Mouse (Mus musculus) MEL (cell line): ENCODE data around the gene Amigo3. TPM values are rescaled to one million over a fixed set of nuclear protein-coding genes. Genes with fewer than 3 reads are reported as not detected.
"Not testable (repeated sequence)": the region's sequence is repeated elsewhere in the genome, so short reads cannot be mapped to it uniquely, and the experiment has no call there.

Experiments used
- DNase-seq: peaks from one replicate; pipeline ENCODE4 v3.0.0; 2011; ENCODE audit warnings: low read depth, low spot score
- H3K27ac ChIP-seq: 2 replicates; pipeline ENCODE4 v1.5.1; 2012; ENCODE audit warnings: low read depth, mild to moderate bottlenecking, control low read depth, low read length, moderate library complexity; ENCODE audit not compliant: control insufficient read depth
- H3K27me3 ChIP-seq, 2 experiments: fragments of 150-350 bp in 1 of 2; sonication (generic) in 1 of 2; 2 replicates each; pipeline ENCODE4 v1.6.1; 2012; ENCODE audit warnings: low read length in 2 of 2, mild to moderate bottlenecking in 2 of 2, improper control_type of control experiment in 1 of 2, moderate library complexity in 1 of 2; ENCODE audit not compliant: insufficient read depth in 2 of 2, control insufficient read depth in 1 of 2
- H3K36me3 ChIP-seq, 2 experiments: 2 replicates each; pipeline ENCODE4 v1.6.1; 2012 to 2014; ENCODE audit warnings: low read length in 2 of 2, improper control_type of control experiment in 1 of 2, inconsistent platforms in 1 of 2, mild to moderate bottlenecking in 1 of 2; ENCODE audit not compliant: insufficient read depth in 2 of 2, control insufficient read depth in 1 of 2
- H3K4me1 ChIP-seq, 2 experiments: fragments of 150-350 bp in 1 of 2; sonication (generic) in 1 of 2; 2 replicates each; pipeline ENCODE4 v1.6.1; 2012; ENCODE audit warnings: low read length in 2 of 2, improper control_type of control experiment in 1 of 2, mild to moderate bottlenecking in 1 of 2; ENCODE audit not compliant: insufficient read depth in 2 of 2, control insufficient read depth in 1 of 2
- H3K4me3 ChIP-seq, 2 experiments: fragments of 150-350 bp in 1 of 2; sonication (generic) in 1 of 2; 2 replicates each; pipeline ENCODE4 v1.5.1; 2012; ENCODE audit warnings: low read depth in 2 of 2, low read length in 2 of 2, mild to moderate bottlenecking in 2 of 2, moderate library complexity in 2 of 2, control low read depth in 1 of 2, improper control_type of control experiment in 1 of 2; ENCODE audit not compliant: control insufficient read depth in 1 of 2, insufficient read depth in 1 of 2
- H3K79me2 ChIP-seq: 2 replicates; pipeline ENCODE4 v1.6.1; 2012; ENCODE audit warnings: mild to moderate bottlenecking, low read length, moderate library complexity; ENCODE audit not compliant: control insufficient read depth, poor library complexity, insufficient read depth
- H3K9ac ChIP-seq: 2 replicates; pipeline ENCODE4 v1.6.1; 2012; ENCODE audit warnings: low read depth, mild to moderate bottlenecking, control low read depth, low read length, moderate library complexity; ENCODE audit not compliant: control insufficient read depth, poor library complexity, severe bottlenecking
- H3K9me3 ChIP-seq: fragments of 150-350 bp; sonication (generic); replicated peaks from 2 replicates; pipeline ENCODE4 v1.6.1; 2012; ENCODE audit warnings: mild to moderate bottlenecking, low read length, improper control_type of control experiment, moderate library complexity; ENCODE audit not compliant: insufficient read depth
- CHD2 ChIP-seq: IDR thresholded peaks from 2 replicates; pipeline ENCODE4 v1.6.1; 2011; ENCODE audit warnings: low read length, improper control_type of control experiment
- CTCF ChIP-seq, 3 experiments: IDR thresholded peaks in 2 of 3; conservative IDR thresholded peaks in 1 of 3; 2 replicates each; pipeline ENCODE4 v1.5.1; 2011 to 2012; ENCODE audit warnings: low read length in 3 of 3, low read depth in 2 of 3, mild to moderate bottlenecking in 2 of 3, improper control_type of control experiment in 1 of 3, inconsistent platforms in 1 of 3, mixed read lengths in 1 of 3, moderate library complexity in 1 of 3; ENCODE audit not compliant: control insufficient read depth in 1 of 3, insufficient read depth in 1 of 3, poor library complexity in 1 of 3, severe bottlenecking in 1 of 3
- E2F4 ChIP-seq: IDR thresholded peaks from 2 replicates; pipeline ENCODE4 v1.6.1; 2011; ENCODE audit warnings: low read depth, low read length, improper control_type of control experiment, borderline replicate concordance
- ETS1 ChIP-seq: IDR thresholded peaks from 2 replicates; pipeline ENCODE4 v1.6.1; 2012; ENCODE audit warnings: low read depth, mild to moderate bottlenecking, inconsistent platforms, low read length, improper control_type of control experiment, moderate library complexity
- GATA1 ChIP-seq: IDR thresholded peaks from 2 replicates; pipeline ENCODE4 v1.6.1; 2011; ENCODE audit warnings: low read depth, low read length, improper control_type of control experiment
- KAT2A ChIP-seq: conservative IDR thresholded peaks from 2 replicates; pipeline ENCODE4 v1.6.1; 2012; ENCODE audit warnings: low read depth, low read length, improper control_type of control experiment, inconsistent platforms
- MAZ ChIP-seq: IDR thresholded peaks from 2 replicates; pipeline ENCODE4 v1.6.1; 2012; ENCODE audit warnings: low read depth, mild to moderate bottlenecking, inconsistent platforms, low read length, improper control_type of control experiment
- MEF2A ChIP-seq: IDR thresholded peaks from 2 replicates; pipeline ENCODE4 v1.6.1; 2014; ENCODE audit warnings: low read depth, mild to moderate bottlenecking, inconsistent platforms, low read length, improper control_type of control experiment; ENCODE audit not compliant: poor library complexity, insufficient replicate concordance, severe bottlenecking; ENCODE audit errors: extremely low read depth
- MXI1 ChIP-seq: IDR thresholded peaks from 2 replicates; pipeline ENCODE4 v1.6.1; 2011; ENCODE audit warnings: mild to moderate bottlenecking, low read depth, low read length, improper control_type of control experiment
- RAD21 ChIP-seq: IDR thresholded peaks from 2 replicates; pipeline ENCODE4 v1.6.1; 2011; ENCODE audit warnings: mild to moderate bottlenecking, low read depth, low read length, improper control_type of control experiment
- SMC3 ChIP-seq: IDR thresholded peaks from 2 replicates; pipeline ENCODE4 v1.6.1; 2011; ENCODE audit warnings: low read depth, low read length, improper control_type of control experiment
- USF1 ChIP-seq: IDR thresholded peaks from 2 replicates; pipeline ENCODE4 v1.6.1; 2014; ENCODE audit warnings: low read depth, mild to moderate bottlenecking, inconsistent platforms, low read length, improper control_type of control experiment, moderate library complexity
- ZKSCAN1 ChIP-seq: IDR thresholded peaks from 2 replicates; pipeline ENCODE4 v1.6.1; 2012; ENCODE audit warnings: low read depth, mild to moderate bottlenecking, inconsistent platforms, low read length, improper control_type of control experiment, moderate library complexity
- ZNF384 ChIP-seq: IDR thresholded peaks from 2 replicates; pipeline ENCODE4 v1.6.1; 2012; ENCODE audit warnings: low read depth, mild to moderate bottlenecking, inconsistent platforms, low read length, improper control_type of control experiment
- polyA plus RNA-seq, 2 experiments: library from polyadenylated mRNA; stranded (reverse) in 1 of 2; unstranded in 1 of 2; fragments of >175 nt in 1 of 2; fragments of >200 nt in 1 of 2; gene quantifications; 2 replicates each; pipeline versions ENCODE4 v1.2.1 to v1.2.4; 2012; ENCODE audit warnings: low replicate concordance in 2 of 2, low read depth in 1 of 2; ENCODE audit not compliant: insufficient read length in 2 of 2, insufficient read depth in 1 of 2, missing spikeins in 1 of 2
- total RNA-seq: library from RNA; depleted of rRNA; stranded (reverse); fragments of 300-350 nt; gene quantifications from 2 replicates; pipeline ENCODE4 v1.2.3, GENCODE M21; 2012

Gene Amigo3
- total and polyA plus RNA-seq, 3 experiments: 2.2 to 3.4 TPM; not detected in 1

- H3K4me3 ChIP-seq, H3K27me3 ChIP-seq, H3K27ac ChIP-seq, H3K36me3 ChIP-seq, H3K9me3 ChIP-seq, H3K9ac ChIP-seq, H3K4me1 ChIP-seq: not testable (repeated sequence)
- DNase-seq: peak; percentile 47
- peaks cover 20% of the 10 kb centered on the region for H3K79me2 ChIP-seq
- TF ChIP-seq SMC3 (peak; percentile 51), CTCF (IDR thresholded peaks at IDR 0.05 in 2 of 3, conservative IDR thresholded peaks at IDR 0.05 in 1 of 3; ENCODE audit: control insufficient read depth in 1 of 3, insufficient read depth in 1 of 3, low read depth in 2 of 3, low read length in 3 of 3, poor library complexity in 1 of 3, severe bottlenecking in 1 of 3) (peak in 2 of 3 experiments; percentile 22 to 52; a peak in 3 of 6 replicates), RAD21 (peak; percentile 34), ZNF384 (peak; percentile 58)
Measured at GRCm38 (mm10) chr9:108013577-108013976, 39.4 kb upstream of the Amigo3 start.

DNA sequence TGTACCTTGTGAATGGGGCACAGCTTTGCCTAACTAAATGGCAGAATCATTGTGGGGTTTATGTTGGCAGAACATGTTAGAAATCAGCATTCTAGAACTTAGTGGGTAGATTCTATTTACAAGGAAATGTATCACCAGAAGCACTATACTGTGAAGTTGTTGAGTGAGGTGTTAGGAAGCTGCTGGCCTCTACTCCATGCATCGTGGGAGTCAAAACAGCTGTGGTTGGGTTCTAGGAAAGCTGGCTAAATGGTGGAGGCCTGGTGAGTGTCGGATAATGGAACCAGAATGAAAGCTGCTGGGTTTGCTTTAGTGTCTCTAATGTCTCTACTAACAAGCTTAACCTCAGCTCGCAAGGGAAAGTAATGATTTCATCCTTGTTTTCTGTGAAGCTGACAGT lies 35.8 kb upstream of the Amigo3 start:
- no peak for DNase-seq
- Histone ChIP-seq H3K4me3 (no peak overlapping the region), H3K36me3 (peaks cover 0 to 12% of the 10 kb centered on the region in 2 experiments; a peak in 2 of 4 replicates), H3K9me3 (no peaks in the 10 kb centered on the region), H3K4me1 (no peaks in the 10 kb centered on the region), H3K9ac (no peak overlapping the region), H3K27me3 (no peaks in the 10 kb centered on the region), H3K27ac (no peak overlapping the region)
- TF ChIP-seq MXI1 (no peak), ZKSCAN1 (no peak), GATA1 (no peak)
- TF ChIP-seq, all 39 proteins: peak for 0
- H3K79me2 ChIP-seq: peaks cover 11% of the 10 kb centered on the region; the same call in 1 of the 2 replicates

GRCm38 (mm10) chr9:108020741-108021140 lies 32.2 kb upstream of the Amigo3 start:
- H3K9me3 ChIP-seq: no peaks in the 10 kb centered on the region
- no peak overlapping the region for H3K27ac ChIP-seq
- H3K4me1 ChIP-seq: no peaks in the 10 kb centered on the region
- no peak overlapping the region for H3K4me3 ChIP-seq
- peaks cover 11% of the 10 kb centered on the region; the same call in 1 of the 2 replicates for H3K79me2 ChIP-seq
- no peak for TF ChIP-seq MAZ
- H3K9ac ChIP-seq: no peak overlapping the region
- no peaks in the 10 kb centered on the region for H3K27me3 ChIP-seq
- no peak for DNase-seq
- H3K36me3 ChIP-seq: peaks cover 0 to 11% of the 10 kb centered on the region in 2 experiments; a peak in 2 of 4 replicates

DNA sequence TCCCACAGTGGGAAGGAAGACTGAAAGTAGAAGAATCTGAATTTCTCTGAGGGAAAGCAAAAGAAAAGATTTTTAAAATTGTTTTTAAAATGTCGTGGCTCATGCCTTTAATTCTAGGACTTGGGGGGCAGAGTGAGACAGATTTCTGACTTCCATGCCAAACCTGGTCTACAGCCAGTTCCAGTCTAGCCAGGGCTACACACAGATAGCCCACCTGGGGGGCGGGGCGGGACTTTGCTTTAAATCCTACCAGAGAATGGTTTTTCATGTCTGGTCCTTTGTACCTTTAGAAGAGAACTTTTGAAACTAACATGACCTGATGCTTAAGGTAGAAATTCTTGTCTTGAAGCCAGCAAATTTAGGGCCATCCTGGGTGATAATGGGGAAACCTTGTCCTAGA lies 29.7 kb upstream of the Amigo3 start:
- no peaks in the 10 kb centered on the region for H3K27me3 ChIP-seq
- H3K79me2 ChIP-seq: peaks cover 6% of the 10 kb centered on the region; the same call in 1 of the 2 replicates
- no peak overlapping the region for H3K4me3 ChIP-seq
- H3K9me3 ChIP-seq: no peaks in the 10 kb centered on the region
- no peak overlapping the region for H3K9ac ChIP-seq
- no peak for TF ChIP-seq USF1
- TF ChIP-seq KAT2A: no peak
- TF ChIP-seq ETS1: no peak
- TF ChIP-seq GATA1: no peak
- no peak for TF ChIP-seq CHD2
- no peak for TF ChIP-seq MEF2A
- no peak for TF ChIP-seq E2F4
- H3K36me3 ChIP-seq: peaks cover 0 to 26% of the 10 kb centered on the region in 2 experiments; a peak in 2 of 4 replicates
- no peak for DNase-seq
- H3K27ac ChIP-seq: no peak overlapping the region
- H3K4me1 ChIP-seq: no peaks in the 10 kb centered on the region
